Mouse (Mus musculus): ENCODE data around the gene Ttc14.

Gene Ttc14

GRCm38 (mm10) chr3:33843801-33844632 is 44.4 kb downstream of the Ttc14 start, which contains the start of gene Ccdc39:
TSS of gene Ccdc39 (minus strand) at chr3:33844310.
- Histone ChIP-seq H3K4me3 (replicated peaks; ENCODE audit: low read length) (peak within 1 kb of the TSS; percentile 80), H3K27me3 (ENCODE audit: insufficient read depth, low read length) (0 out of 2 replicates have a peak, but pooled peaks cover 4% of the 10 kb centered on the region), H3K9me3 (ENCODE audit: low read length) (peaks cover 3% of the 10 kb centered on the region; the same call in 1 of the 2 replicates), H3K36me3 (ENCODE audit: insufficient read depth, low read length) (no peaks in the 10 kb centered on the region), H3K4me1 (replicated peaks; ENCODE audit: low read depth, low read length) (peaks cover 15% of the 10 kb centered on the region)
- TF ChIP-seq CTCF (conservative IDR thresholded peaks at IDR 0.05; ENCODE audit: low read length) (no peak), POU5F1 (IDR thresholded peaks at IDR 0.05; ENCODE audit: borderline replicate concordance, low read length) (no peak), NANOG (IDR thresholded peaks at IDR 0.05; ENCODE audit: borderline replicate concordance, low read length) (no peak)

GRCm38 (mm10) chr3:33846639-33847038 is 47.0 kb downstream of the Ttc14 start:
- H3K4me1 ChIP-seq (replicated peaks; ENCODE audit: low read depth, low read length) = peaks cover 11% of the 10 kb centered on the region
- H3K4me3 ChIP-seq (replicated peaks; ENCODE audit: low read length) = no peak overlapping the region
- no peaks in the 10 kb centered on the region for H3K36me3 ChIP-seq (ENCODE audit: insufficient read depth, low read length)
- TF ChIP-seq NANOG (IDR thresholded peaks at IDR 0.05; ENCODE audit: borderline replicate concordance, low read length) = no peak
- no peak for TF ChIP-seq POU5F1 (IDR thresholded peaks at IDR 0.05; ENCODE audit: borderline replicate concordance, low read length)
- no peak for TF ChIP-seq CTCF (conservative IDR thresholded peaks at IDR 0.05; ENCODE audit: low read length)
- H3K27me3 ChIP-seq (ENCODE audit: insufficient read depth, low read length) = 0 out of 2 replicates have a peak, but pooled peaks cover 4% of the 10 kb centered on the region
- H3K9me3 ChIP-seq (ENCODE audit: low read length) = no peaks in the 10 kb centered on the region

GRCm38 (mm10) chr3:33850856-33851255 is 51.2 kb downstream of the Ttc14 start:
- H3K9me3 ChIP-seq (ENCODE audit: low read length) = no peaks in the 10 kb centered on the region; the same call in 1 of the 2 replicates
- no peaks in the 10 kb centered on the region for H3K4me1 ChIP-seq (replicated peaks; ENCODE audit: low read depth, low read length)
- no peak for TF ChIP-seq CTCF (conservative IDR thresholded peaks at IDR 0.05; ENCODE audit: low read length)
- no peak for TF ChIP-seq POU5F1 (IDR thresholded peaks at IDR 0.05; ENCODE audit: borderline replicate concordance, low read length)
- no peak for TF ChIP-seq NANOG (IDR thresholded peaks at IDR 0.05; ENCODE audit: borderline replicate concordance, low read length)
- no peaks in the 10 kb centered on the region for H3K27me3 ChIP-seq (ENCODE audit: insufficient read depth, low read length)
- H3K4me3 ChIP-seq (replicated peaks; ENCODE audit: low read length) = no peak overlapping the region
- no peaks in the 10 kb centered on the region for H3K36me3 ChIP-seq (ENCODE audit: insufficient read depth, low read length)

- H3K36me3 ChIP-seq (ENCODE audit: insufficient read depth, low read length) = no peaks in the 10 kb centered on the region
- H3K27me3 ChIP-seq (ENCODE audit: insufficient read depth, low read length) = no peaks in the 10 kb centered on the region
- H3K4me3 ChIP-seq (replicated peaks; ENCODE audit: low read length) = no peak overlapping the region
- no peak for TF ChIP-seq CTCF (conservative IDR thresholded peaks at IDR 0.05; ENCODE audit: low read length)
- no peak for TF ChIP-seq POU5F1 (IDR thresholded peaks at IDR 0.05; ENCODE audit: borderline replicate concordance, low read length)
- no peak for TF ChIP-seq NANOG (IDR thresholded peaks at IDR 0.05; ENCODE audit: borderline replicate concordance, low read length)
- H3K9me3 ChIP-seq (ENCODE audit: low read length) = no peaks in the 10 kb centered on the region; the same call in 1 of the 2 replicates
- no peaks in the 10 kb centered on the region for H3K4me1 ChIP-seq (replicated peaks; ENCODE audit: low read depth, low read length)
Observed at GRCm38 (mm10) chr3:33853062-33853461, 53.4 kb downstream of the Ttc14 start.

- Histone ChIP-seq H3K36me3 (ENCODE audit: insufficient read depth, low read length) (no peaks in the 10 kb centered on the region), H3K4me1 (replicated peaks; ENCODE audit: low read depth, low read length) (no peaks in the 10 kb centered on the region), H3K9me3 (ENCODE audit: low read length) (no peaks in the 10 kb centered on the region), H3K27me3 (ENCODE audit: insufficient read depth, low read length) (no peaks in the 10 kb centered on the region), H3K4me3 (replicated peaks; ENCODE audit: low read length) (no peak overlapping the region)
- TF ChIP-seq POU5F1 (IDR thresholded peaks at IDR 0.05; ENCODE audit: borderline replicate concordance, low read length) (no peak), NANOG (IDR thresholded peaks at IDR 0.05; ENCODE audit: borderline replicate concordance, low read length) (no peak), CTCF (conservative IDR thresholded peaks at IDR 0.05; ENCODE audit: low read length) (no peak)
Observed at GRCm38 (mm10) chr3:33858939-33859338, 59.3 kb downstream of the Ttc14 start.

- Histone ChIP-seq H3K36me3 (ENCODE audit: insufficient read depth, low read length) (no peaks in the 10 kb centered on the region), H3K9me3 (ENCODE audit: low read length) (no peaks in the 10 kb centered on the region), H3K4me3 (replicated peaks; ENCODE audit: low read length) (no peak overlapping the region), H3K4me1 (replicated peaks; ENCODE audit: low read depth, low read length) (no peaks in the 10 kb centered on the region), H3K27me3 (ENCODE audit: insufficient read depth, low read length) (no peaks in the 10 kb centered on the region)
- TF ChIP-seq NANOG (IDR thresholded peaks at IDR 0.05; ENCODE audit: borderline replicate concordance, low read length) = no peak
- TF ChIP-seq POU5F1 (IDR thresholded peaks at IDR 0.05; ENCODE audit: borderline replicate concordance, low read length) = no peak
- TF ChIP-seq CTCF (conservative IDR thresholded peaks at IDR 0.05; ENCODE audit: low read length) = no peak
Observed at GRCm38 (mm10) chr3:33864000-33864540, 64.4 kb downstream of the Ttc14 start.
